Mouse (Mus musculus): ENCODE data around the gene Mapk1.

Mapk1 gene

DNA sequence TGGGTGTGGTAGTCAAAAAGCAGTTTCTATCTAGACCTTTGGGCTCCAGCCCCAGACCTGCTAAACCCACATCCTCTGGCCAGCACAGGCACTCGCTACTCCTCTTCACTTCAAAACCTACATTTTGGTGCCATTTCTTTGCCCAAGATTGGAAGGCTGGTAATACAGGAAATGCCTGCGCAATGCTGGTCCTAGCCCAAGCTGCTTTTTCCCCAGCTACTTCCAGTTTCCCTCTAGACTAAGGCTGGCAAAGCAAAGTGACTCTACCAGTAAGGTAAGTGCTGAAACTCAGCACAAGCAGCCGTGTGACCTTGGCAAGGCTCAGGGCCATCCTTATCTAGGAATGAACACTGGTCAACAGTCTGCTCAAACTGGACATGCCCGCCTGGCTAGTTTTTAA lies 102.5 kb downstream of the Mapk1 start:
- peak; percentile 50 for DNase-seq (ENCODE audit: low spot score)

DNA sequence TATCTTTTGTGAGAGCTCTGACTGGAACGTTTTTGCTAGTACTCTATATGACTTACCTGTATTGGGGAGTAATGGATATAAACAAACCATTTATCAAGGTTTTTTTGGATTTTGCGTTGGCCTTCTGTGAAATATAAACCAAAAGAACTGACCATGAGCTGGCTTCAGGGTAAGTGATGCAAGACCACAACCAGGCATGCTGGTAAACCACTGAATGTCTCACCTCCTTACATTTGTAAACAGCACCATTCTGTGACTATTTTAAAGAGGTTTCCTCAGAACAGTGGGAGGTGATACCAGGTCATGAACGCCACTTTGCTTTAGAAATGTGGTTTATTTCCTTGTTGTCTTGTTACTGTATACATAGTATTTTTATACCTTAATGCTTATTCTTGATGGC lies 103.1 kb downstream of the Mapk1 start:
- DNase-seq (ENCODE audit: low spot score): no peak

DNA sequence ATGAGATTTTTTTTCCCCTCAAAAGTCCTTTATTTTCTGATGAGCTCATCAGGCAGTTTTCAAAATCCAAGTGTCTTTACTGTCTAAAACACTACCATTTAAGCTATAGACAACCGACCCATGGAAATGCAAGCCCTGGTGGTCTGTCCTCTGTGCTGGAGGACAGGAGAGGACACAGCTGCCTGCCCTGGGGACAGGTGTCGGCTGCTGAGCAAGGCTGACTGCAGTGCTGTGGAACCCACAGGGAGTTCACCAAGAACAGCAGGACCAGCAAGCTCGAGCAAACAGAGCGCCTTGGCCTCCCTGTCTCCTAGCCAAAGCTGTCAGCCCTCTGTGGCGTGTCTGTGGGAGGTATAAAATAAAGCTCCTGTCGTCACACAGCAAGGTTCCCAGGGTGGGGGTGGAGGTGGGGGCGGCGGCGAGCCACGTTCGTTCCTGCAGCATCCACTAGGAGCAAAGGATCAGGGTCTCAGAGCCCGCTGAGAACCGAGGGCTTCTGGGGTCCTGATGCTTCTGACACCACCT lies 103.5 kb downstream of the Mapk1 start:
- DNase-seq (ENCODE audit: low spot score): no peak

GRCm38 (mm10) chr16:17088346-17088745 lies 105.2 kb downstream of the Mapk1 start:
- no peak for DNase-seq (ENCODE audit: low spot score)

DNA sequence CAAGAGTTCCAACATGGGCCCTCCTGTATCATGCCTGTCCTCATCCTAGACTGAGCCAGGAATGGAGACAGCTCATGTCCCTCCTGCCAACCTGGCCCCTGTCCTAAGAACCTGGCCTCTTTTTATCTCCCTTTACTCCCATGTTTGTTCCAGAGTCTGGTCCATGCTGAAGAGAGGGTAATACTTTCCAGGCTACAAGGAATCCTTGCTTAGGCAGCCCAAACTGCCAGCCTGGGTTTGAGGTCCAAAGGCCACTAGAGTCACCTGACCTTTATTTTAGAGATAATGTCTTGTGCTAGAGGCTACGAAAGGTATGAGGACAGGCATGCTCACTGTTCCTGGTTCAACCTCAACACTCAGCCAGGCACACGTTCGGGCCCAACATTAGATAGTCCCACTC lies 113.8 kb downstream of the Mapk1 start:
- DNase-seq (ENCODE audit: low spot score): no peak

Data from testis, postnatal 10 days (tissue).